Mouse (Mus musculus) bone marrow, adult 2 months (tissue): Measurements from ENCODE around the gene Ica1. TPM values are rescaled to one million over a fixed set of nuclear protein-coding genes. Genes with fewer than 3 reads are reported as not detected.
A peak's percentile ranks its signal among the peaks of the same experiment; 100 is the strongest.

Experiments used
- H3K27ac ChIP-seq: fragments of 200-500 bp; 2 replicates; pipeline ENCODE4 v1.5.1; 2012; ENCODE audit warnings: low read depth, mild to moderate bottlenecking, control low read depth, inconsistent platforms, low read length; ENCODE audit not compliant: control insufficient read depth, poor library complexity, insufficient read depth
- H3K4me1 ChIP-seq: fragments of 200-500 bp; 2 replicates; pipeline ENCODE4 v1.6.1; 2011; ENCODE audit warnings: low read length; ENCODE audit not compliant: control insufficient read depth, insufficient read depth
- H3K4me3 ChIP-seq: fragments of 200-500 bp; replicated peaks from 2 replicates; pipeline ENCODE3; 2011; ENCODE audit warnings: mild to moderate bottlenecking, low read depth, low read length, control low read depth; ENCODE audit not compliant: control insufficient read depth
- CTCF ChIP-seq: fragments of 200-500 bp; IDR thresholded peaks from 2 replicates; pipeline ENCODE4 v1.5.1; 2011; ENCODE audit warnings: low read length, control low read depth; ENCODE audit not compliant: control insufficient read depth, insufficient read depth
- POLR2A ChIP-seq: fragments of 200-500 bp; IDR thresholded peaks from 2 replicates; pipeline ENCODE4 v1.6.1; 2011; ENCODE audit warnings: low read depth, mild to moderate bottlenecking, control low read depth, low read length, borderline replicate concordance; ENCODE audit not compliant: control insufficient read depth
- WGBS: fragments of 180-500 bp; shearing (Covaris S2); methylation state at CpG from one replicate; pipeline ENCODE4 v1.1.7; 2018; 5-methylcytosine and 5-hydroxymethylcytosine counted together
- polyA plus RNA-seq: library from polyadenylated mRNA; stranded (reverse); fragments of >200 nt; gene quantifications from 2 replicates; pipeline ENCODE4 v1.2.4, GENCODE M21; 2011; ENCODE audit warnings: low replicate concordance; ENCODE audit not compliant: missing spikeins, insufficient read depth, insufficient read length

Gene Ica1
- polyA plus RNA-seq, 1 experiment: 14.6 TPM

DNA sequence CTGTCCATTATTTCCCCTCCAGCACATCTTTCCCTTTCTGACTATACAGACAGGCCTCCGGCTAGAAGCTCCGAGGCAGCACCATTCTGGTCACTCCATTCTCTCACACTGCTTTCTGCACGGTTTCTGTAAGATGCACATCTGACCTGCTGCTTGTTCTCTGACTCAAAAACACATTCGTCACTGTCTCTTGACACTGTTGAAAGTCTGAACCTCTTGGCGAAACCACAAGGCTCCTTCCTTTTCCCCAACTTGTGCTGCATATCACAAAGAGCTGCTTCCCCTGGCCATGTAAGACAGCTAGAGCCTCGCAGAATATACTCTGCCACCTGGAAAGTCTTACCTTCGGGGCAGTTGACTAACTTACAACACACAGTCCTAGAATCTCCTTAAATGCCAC, 6.7 kb downstream of the Ica1 start:
- Histone ChIP-seq H3K27ac (peak overlapping the region; percentile 79), H3K4me1 (peaks cover 2% of the 10 kb centered on the region; the same call in 1 of the 2 replicates), H3K4me3 (peak overlapping the region; percentile 24)
- TF ChIP-seq POLR2A: no peak
- TF ChIP-seq CTCF: no peak
- 4% methylated on average over 7 of the region's 7 CpGs for WGBS

DNA sequence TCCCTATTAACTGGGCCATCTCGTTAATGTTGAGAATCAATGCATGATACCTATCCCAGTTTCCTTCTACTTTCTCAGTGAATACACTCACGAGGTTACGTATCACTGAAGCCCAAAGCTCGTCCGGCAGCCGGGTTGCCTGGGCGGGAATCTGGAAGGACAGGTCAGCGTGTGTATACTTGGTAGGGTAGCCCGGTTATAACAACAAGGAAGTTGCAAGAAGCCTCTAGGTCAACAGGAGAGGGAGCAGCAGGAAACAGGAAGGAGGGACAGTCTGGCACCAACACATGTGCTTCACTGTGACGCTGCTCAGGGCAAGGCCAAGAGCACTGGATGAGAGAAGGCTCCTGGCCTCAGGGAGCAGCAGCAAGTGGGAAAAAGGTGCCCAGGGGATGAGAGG, 7.9 kb downstream of the Ica1 start:
- TF ChIP-seq POLR2A: no peak
- TF ChIP-seq CTCF: no peak
- Histone ChIP-seq H3K27ac (peak overlapping the region; percentile 53), H3K4me1 (peaks cover 2% of the 10 kb centered on the region; the same call in 1 of the 2 replicates), H3K4me3 (no peak overlapping the region)
- 52% methylated on average over 10 of the region's 10 CpGs for WGBS

DNA sequence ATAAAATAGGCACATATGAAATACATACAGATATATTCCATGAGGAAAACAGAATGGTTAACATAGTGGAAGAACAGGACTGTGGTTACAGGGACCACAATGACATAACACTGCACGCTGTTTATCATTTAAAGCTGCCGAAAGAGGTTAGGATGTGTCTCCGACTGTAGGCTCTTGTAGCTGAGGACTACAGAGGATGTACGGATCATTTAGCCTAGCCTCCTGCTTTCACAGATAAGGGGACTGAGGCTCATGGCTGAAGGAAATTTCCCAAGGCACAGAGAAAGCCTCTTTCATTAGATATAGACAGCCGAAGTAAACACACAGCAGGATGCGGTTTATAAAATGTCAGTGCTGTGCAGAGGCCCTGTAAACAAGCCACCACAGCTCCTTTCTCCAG, 8.5 kb downstream of the Ica1 start:
- H3K4me1 ChIP-seq: peaks cover 2% of the 10 kb centered on the region; the same call in 1 of the 2 replicates
- H3K27ac ChIP-seq: no peak overlapping the region
- 46% methylated on average over 6 of the region's 6 CpGs for WGBS
- TF ChIP-seq POLR2A: no peak
- no peak for TF ChIP-seq CTCF
- H3K4me3 ChIP-seq: no peak overlapping the region

DNA sequence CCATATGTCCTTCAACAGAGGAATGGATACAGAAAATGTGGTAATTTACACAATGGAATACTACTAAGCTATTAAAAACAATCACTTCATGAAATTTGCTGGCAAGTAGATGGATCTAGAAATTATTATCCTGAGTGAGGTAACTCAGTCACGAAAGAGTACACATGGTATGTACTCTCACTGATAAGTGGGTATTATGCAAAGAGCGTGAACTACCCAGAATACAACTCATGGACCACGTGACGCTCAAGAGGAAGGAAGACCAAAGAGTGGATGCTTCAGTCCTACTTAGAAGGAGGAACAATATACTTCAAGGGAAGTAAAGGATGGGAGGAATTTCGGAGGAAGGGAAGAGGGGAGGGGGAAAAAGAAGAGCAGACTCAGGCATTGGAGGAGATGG, 11.6 kb downstream of the Ica1 start:
- Histone ChIP-seq H3K27ac (no peak overlapping the region), H3K4me1 (peaks cover 2% of the 10 kb centered on the region; the same call in 1 of the 2 replicates), H3K4me3 (no peak overlapping the region)
- 68% methylated on average over 5 of the region's 5 CpGs for WGBS
- no peak for TF ChIP-seq POLR2A

DNA sequence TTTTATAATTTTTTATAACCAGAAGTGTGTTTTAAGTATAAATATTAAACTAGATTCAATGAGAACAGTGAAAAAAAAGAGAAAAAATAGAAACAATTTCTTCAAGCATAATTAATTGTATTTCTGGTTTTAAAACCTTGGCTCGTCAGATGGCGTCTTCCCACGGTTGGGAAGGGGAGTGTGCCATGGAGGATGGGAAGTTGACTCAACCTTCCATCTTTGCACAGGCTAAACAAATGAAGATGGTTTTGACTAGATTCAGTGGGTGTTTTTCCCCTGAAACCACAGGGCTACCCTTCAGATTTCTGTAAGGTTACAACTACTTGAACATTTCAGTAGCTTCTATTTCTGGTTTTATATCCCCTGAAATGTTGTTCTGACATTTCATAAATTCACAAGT, 12.5 kb downstream of the Ica1 start:
- WGBS: 96% methylated on average over 3 of the region's 3 CpGs
- peaks cover 2% of the 10 kb centered on the region; the same call in 1 of the 2 replicates for H3K4me1 ChIP-seq
- H3K4me3 ChIP-seq: no peak overlapping the region
- no peak overlapping the region for H3K27ac ChIP-seq
- TF ChIP-seq CTCF (no peak), POLR2A (no peak)

DNA sequence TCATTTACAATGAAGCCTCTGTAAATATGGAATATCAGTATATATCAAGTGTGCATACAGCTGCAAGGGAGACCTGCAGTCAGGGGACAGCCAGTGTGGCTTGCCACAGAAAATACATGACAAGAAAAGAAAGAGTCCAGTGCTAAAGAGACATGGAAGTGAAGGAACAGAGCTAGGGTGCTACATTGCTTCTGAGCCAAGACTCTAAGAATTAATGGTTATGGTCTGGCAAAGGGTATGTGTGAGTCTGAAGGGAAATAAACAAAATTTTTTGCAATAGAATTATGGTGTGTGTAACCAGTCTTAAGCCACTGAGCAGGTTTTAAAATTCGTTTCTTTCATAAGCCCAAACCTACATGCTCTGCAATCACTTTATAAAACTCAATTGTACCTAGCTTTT, 13.2 kb downstream of the Ica1 start:
- TF ChIP-seq POLR2A (no peak), CTCF (no peak)
- Histone ChIP-seq H3K27ac (no peak overlapping the region), H3K4me1 (no peaks in the 10 kb centered on the region), H3K4me3 (no peak overlapping the region)
- 56% methylated on average over 1 of the region's 1 CpGs for WGBS

DNA sequence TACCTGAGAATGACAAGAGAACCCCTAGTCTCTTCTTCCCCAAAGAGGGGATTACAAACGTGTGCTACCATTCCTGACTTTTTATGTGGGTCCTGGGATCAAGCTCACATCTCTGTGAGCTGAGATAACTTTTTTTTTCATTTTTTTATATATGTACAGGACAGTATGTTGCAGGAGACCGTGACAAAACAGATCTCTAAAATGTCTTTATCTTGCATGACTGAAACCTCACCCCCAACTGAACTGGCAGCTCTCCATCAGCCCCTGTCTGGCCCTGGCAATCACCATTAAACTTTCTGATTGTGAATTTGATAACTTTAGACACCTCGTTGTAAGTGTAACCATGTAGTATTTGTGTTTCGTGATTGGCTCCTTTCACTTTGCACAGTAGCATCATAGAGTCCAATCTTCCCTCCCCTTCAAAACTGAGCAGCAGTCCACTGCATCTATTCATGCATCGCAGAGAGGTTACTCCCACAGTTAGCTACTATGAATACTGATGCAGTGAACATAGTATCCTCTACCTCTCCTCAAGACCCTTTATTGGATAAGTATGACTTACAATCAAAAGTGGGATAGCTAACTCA, 17.5 kb downstream of the Ica1 start:
- WGBS: 68% methylated on average over 5 of the region's 5 CpGs
- no peak overlapping the region for H3K4me3 ChIP-seq
- no peak for TF ChIP-seq CTCF
- no peak for TF ChIP-seq POLR2A

DNA sequence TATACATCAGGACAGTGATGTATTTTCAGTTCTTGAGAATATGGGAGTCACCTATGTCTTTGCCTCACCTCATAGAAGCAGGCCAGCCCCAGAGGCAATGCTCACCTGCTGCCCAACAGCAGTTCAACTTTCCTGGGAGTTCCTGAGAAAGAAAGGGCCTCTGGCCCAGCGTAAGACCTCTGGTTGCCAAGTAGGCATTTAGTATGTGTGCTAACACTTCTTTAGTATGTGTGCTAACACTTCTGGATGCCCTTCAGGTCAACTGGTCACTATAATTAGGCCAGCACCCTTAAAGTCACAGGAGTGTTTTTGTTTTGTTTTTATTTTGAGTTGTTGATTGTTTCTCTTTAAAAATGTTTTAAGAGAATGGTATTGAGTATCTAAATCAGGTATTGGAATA, 18.4 kb downstream of the Ica1 start:
- no peak overlapping the region for H3K4me3 ChIP-seq
- no peak for TF ChIP-seq POLR2A
- no peak for TF ChIP-seq CTCF
- 87% methylated on average over 1 of the region's 1 CpGs for WGBS

More for the DNA sequence above, 17.5 kb downstream of the Ica1 start:
- no peaks in the 10 kb centered on the region for H3K4me1 ChIP-seq
- H3K27ac ChIP-seq: no peak overlapping the region

More for the DNA sequence above, 18.4 kb downstream of the Ica1 start:
- Histone ChIP-seq H3K27ac (no peak overlapping the region), H3K4me1 (no peaks in the 10 kb centered on the region)
